Mouse (Mus musculus) neutrophil, adult 5-6 weeks (primary cell): Measurements from ENCODE around the gene Map3k4. TPM values are rescaled to one million over a fixed set of nuclear protein-coding genes. Genes with fewer than 3 reads are reported as not detected.
"Not testable (repeated sequence)": the region's sequence is repeated elsewhere in the genome, so short reads cannot be mapped to it uniquely, and the experiment has no call there.

ENCODE experiments used
- ATAC-seq: fragments of 151-379, 151-347 bp; 2 replicates; pipeline ENCODE4 v1.8.0; 2017; ENCODE audit warnings: mild to moderate bottlenecking, moderate TSS enrichment; ENCODE audit not compliant: insufficient number of reproducible peaks, poor library complexity, low FRiP score, severe bottlenecking; ENCODE audit errors: extremely low read depth
- total RNA-seq: library from RNA; stranded (forward); fragments of 200-1000 nt; gene quantifications from 2 replicates; pipeline ENCODE4 v1.2.3, GENCODE M21; 2017

Map3k4 gene
- total RNA-seq, 1 experiment from 2014 or later: 38.2 TPM

GRCm38 (mm10) chr17:12309493-12309892, 9.1 kb downstream of the Map3k4 start:
- no peak for ATAC-seq

- ATAC-seq: no peak
Measured at GRCm38 (mm10) chr17:12309059-12309458, 9.5 kb downstream of the Map3k4 start.

- ATAC-seq: peak; percentile 80
Measured at GRCm38 (mm10) chr17:12307251-12308135, 11.1 kb downstream of the Map3k4 start.

- no peak for ATAC-seq
Measured at GRCm38 (mm10) chr17:12304658-12305057, 13.9 kb downstream of the Map3k4 start.

- ATAC-seq: peak; percentile 88
Measured at GRCm38 (mm10) chr17:12300896-12301706, 17.5 kb downstream of the Map3k4 start.

GRCm38 (mm10) chr17:12300127-12300675, 18.4 kb downstream of the Map3k4 start:
- no peak for ATAC-seq

- no peak for ATAC-seq
Measured at GRCm38 (mm10) chr17:12299371-12299770, 19.2 kb downstream of the Map3k4 start.

GRCm38 (mm10) chr17:12297978-12298377, 20.6 kb downstream of the Map3k4 start:
- ATAC-seq: no peak

GRCm38 (mm10) chr17:12297292-12297691, 21.3 kb downstream of the Map3k4 start:
- no peak for ATAC-seq

- ATAC-seq: not testable (repeated sequence)
Measured at GRCm38 (mm10) chr17:12295926-12296325, 22.7 kb downstream of the Map3k4 start.

GRCm38 (mm10) chr17:12294424-12294823, 24.2 kb downstream of the Map3k4 start:
- no peak for ATAC-seq

GRCm38 (mm10) chr17:12293571-12293970, 25.0 kb downstream of the Map3k4 start:
- no peak for ATAC-seq

GRCm38 (mm10) chr17:12292877-12293276, 25.7 kb downstream of the Map3k4 start:
- ATAC-seq: no peak

GRCm38 (mm10) chr17:12292356-12292755, 26.2 kb downstream of the Map3k4 start:
- ATAC-seq: no peak

- no peak for ATAC-seq
Measured at GRCm38 (mm10) chr17:12291151-12291550, 27.4 kb downstream of the Map3k4 start.

- ATAC-seq: no peak
Measured at GRCm38 (mm10) chr17:12290735-12291134, 27.9 kb downstream of the Map3k4 start.

- ATAC-seq: not testable (repeated sequence)
Measured at GRCm38 (mm10) chr17:12289836-12290235, 28.8 kb downstream of the Map3k4 start.

- ATAC-seq: no peak
Measured at GRCm38 (mm10) chr17:12288871-12289270, 29.7 kb downstream of the Map3k4 start.

GRCm38 (mm10) chr17:12279810-12280209, 38.8 kb downstream of the Map3k4 start:
- ATAC-seq: no peak

GRCm38 (mm10) chr17:12278073-12278472, 40.5 kb downstream of the Map3k4 start:
- ATAC-seq: no peak
